Mouse (Mus musculus) E14TG2a.4 (cell line): Measurements from ENCODE around the gene Slc16a1.

Experiments
- CTCF ChIP-seq: conservative IDR thresholded peaks from 2 replicates; pipeline ENCODE4 v1.5.1; 2014; ENCODE audit warnings: low read length
- POU5F1 ChIP-seq: IDR thresholded peaks from 2 replicates; pipeline ENCODE4 v1.6.1; 2014; ENCODE audit warnings: low read length, borderline replicate concordance

GRCm38 (mm10) chr3:104644371-104644770 is 5.9 kb downstream of the Slc16a1 start:
- TF ChIP-seq CTCF (no peak), POU5F1 (no peak)
